Mouse (Mus musculus) neural tube, embryonic 13.5 days (tissue): ENCODE measurements around the gene Prkcb. TPM values are rescaled to one million over a fixed set of nuclear protein-coding genes. Genes with fewer than 3 reads are reported as not detected.

Experiments used
- ATAC-seq: fragments of 200-750 bp; cut with Nextera tagmentation; 2 replicates; pipeline ENCODE4 v1.8.0; 2017; ENCODE audit warnings: low read depth, mild to moderate bottlenecking, moderate TSS enrichment, moderate library complexity
- H3K27ac ChIP-seq: fragments of 300-500 bp; sonication (generic); replicated peaks from 2 replicates; pipeline ENCODE4 v1.5.1; 2015; ENCODE audit warnings: moderate library complexity, mild to moderate bottlenecking, inconsistent platforms
- H3K27me3 ChIP-seq: fragments of 300-500 bp; sonication (generic); 2 replicates; pipeline ENCODE4 v1.6.1; 2015; ENCODE audit warnings: mild to moderate bottlenecking, inconsistent platforms
- H3K36me3 ChIP-seq: fragments of 300-500 bp; sonication (generic); 2 replicates; pipeline ENCODE4 v1.6.1; 2015; ENCODE audit warnings: mild to moderate bottlenecking, inconsistent platforms
- H3K4me1 ChIP-seq: fragments of 300-500 bp; sonication (generic); replicated peaks from 2 replicates; pipeline ENCODE4 v1.6.1; 2015; ENCODE audit warnings: inconsistent platforms
- H3K4me2 ChIP-seq: fragments of 300-500 bp; sonication (generic); 2 replicates; pipeline ENCODE4 v1.6.1; 2015; ENCODE audit warnings: inconsistent platforms, mild to moderate bottlenecking, moderate library complexity
- H3K4me3 ChIP-seq: fragments of 300-500 bp; sonication (generic); 2 replicates; pipeline ENCODE4 v1.5.1; 2015; ENCODE audit warnings: mild to moderate bottlenecking, inconsistent platforms
- H3K9ac ChIP-seq: fragments of 300-500 bp; sonication (generic); 2 replicates; pipeline ENCODE4 v1.6.1; 2015; ENCODE audit warnings: moderate library complexity, mild to moderate bottlenecking, inconsistent platforms
- H3K9me3 ChIP-seq: fragments of 300-500 bp; sonication (generic); 2 replicates; pipeline ENCODE4 v1.6.1; 2016; ENCODE audit warnings: inconsistent platforms
- WGBS: fragments of 180-500 bp; shearing (Covaris S2); methylation state at CpG from one replicate; pipeline ENCODE4 v1.1.7; 2015; 5-methylcytosine and 5-hydroxymethylcytosine counted together
- polyA plus RNA-seq: library from polyadenylated mRNA; unstranded; fragments of >200 nt; fragmentation: Nextera tagmentation; extraction: Ambion mirVana; gene quantifications from 2 replicates; pipeline ENCODE4 v1.2.1, GENCODE M21; 2015

Gene Prkcb
- polyA plus RNA-seq, 1 experiment from 2014 or later = 52.9 TPM

DNA sequence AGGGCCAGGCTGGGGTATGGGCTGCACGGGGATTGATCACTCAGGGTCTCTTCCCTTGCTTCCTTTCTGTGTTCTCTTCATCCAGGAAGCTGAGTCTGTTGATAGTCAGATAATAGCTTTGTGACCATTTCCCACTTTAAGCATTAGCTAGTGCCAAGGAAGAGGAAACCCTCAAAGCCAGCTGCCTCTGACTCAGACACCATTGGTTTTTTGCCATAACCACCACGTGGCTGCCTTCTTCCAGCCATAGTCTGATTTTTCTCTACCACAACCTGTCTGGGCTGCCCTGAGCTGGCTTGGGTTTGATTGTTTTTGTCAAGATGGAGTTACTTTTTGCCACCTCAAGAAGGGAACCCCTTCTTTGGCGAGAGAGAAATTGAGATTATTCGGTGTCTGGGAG lies 41.0 kb downstream of the Prkcb start:
- Histone ChIP-seq H3K36me3 (no peaks in the 10 kb centered on the region), H3K27ac (no peak overlapping the region), H3K27me3 (no peaks in the 10 kb centered on the region), H3K4me2 (no peak overlapping the region), H3K4me1 (no peaks in the 10 kb centered on the region), H3K4me3 (no peak overlapping the region), H3K9ac (no peak overlapping the region), H3K9me3 (no peaks in the 10 kb centered on the region)
- WGBS = 91% methylated on average over 4 of the region's 4 CpGs
- ATAC-seq = no peak

DNA sequence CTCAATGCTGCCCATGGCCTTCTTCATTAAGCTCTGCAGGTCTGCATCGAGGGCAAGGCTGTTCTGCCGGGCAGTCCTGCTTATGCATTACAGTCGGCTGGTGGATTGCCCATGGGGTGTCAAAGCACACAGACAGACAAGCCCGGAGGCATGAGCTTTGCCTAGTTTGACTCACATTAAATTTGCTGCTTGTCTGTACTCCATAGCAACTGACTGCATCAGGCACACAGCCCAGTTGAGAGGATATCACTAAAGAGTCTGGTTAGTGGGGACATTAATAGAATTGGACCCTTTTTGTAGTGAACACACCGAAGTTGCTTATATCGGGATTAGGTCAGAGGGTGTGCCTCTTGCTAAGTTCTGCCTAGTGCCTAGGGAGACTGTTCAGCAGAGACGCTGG lies 45.1 kb downstream of the Prkcb start:
- ATAC-seq = no peak
- no peaks in the 10 kb centered on the region for H3K36me3 ChIP-seq
- WGBS = 81% methylated on average over 7 of the region's 7 CpGs
- H3K4me3 ChIP-seq = no peak overlapping the region
- H3K9ac ChIP-seq = no peak overlapping the region
- H3K27ac ChIP-seq = no peak overlapping the region
- no peaks in the 10 kb centered on the region for H3K27me3 ChIP-seq
- H3K4me1 ChIP-seq = no peaks in the 10 kb centered on the region
- no peak overlapping the region for H3K4me2 ChIP-seq
- no peaks in the 10 kb centered on the region for H3K9me3 ChIP-seq

DNA sequence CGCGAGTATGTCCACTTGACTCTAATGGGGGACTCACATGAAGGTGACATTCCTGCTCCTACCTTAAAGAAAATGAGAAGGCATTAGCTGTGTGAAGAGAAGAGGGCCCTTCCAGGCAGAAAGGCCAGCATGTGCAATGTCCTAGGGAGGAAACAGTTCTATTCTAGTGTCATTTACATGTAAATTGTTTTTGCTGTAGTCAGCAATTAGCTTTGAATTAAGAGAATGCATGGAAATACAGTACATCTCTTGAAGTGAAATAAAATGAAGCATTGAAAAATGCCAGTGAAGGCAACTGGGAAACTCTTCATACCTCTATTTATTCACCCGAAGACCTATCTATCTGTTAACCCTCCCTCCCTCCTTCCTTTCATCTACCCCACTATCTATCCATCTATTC lies 48.8 kb downstream of the Prkcb start:
- Histone ChIP-seq H3K4me3 (no peak overlapping the region), H3K9ac (no peak overlapping the region), H3K36me3 (no peaks in the 10 kb centered on the region), H3K4me1 (no peaks in the 10 kb centered on the region), H3K27me3 (no peaks in the 10 kb centered on the region), H3K9me3 (no peaks in the 10 kb centered on the region), H3K27ac (no peak overlapping the region), H3K4me2 (no peak overlapping the region)
- WGBS = 94% methylated on average over 3 of the region's 3 CpGs
- ATAC-seq = no peak

DNA sequence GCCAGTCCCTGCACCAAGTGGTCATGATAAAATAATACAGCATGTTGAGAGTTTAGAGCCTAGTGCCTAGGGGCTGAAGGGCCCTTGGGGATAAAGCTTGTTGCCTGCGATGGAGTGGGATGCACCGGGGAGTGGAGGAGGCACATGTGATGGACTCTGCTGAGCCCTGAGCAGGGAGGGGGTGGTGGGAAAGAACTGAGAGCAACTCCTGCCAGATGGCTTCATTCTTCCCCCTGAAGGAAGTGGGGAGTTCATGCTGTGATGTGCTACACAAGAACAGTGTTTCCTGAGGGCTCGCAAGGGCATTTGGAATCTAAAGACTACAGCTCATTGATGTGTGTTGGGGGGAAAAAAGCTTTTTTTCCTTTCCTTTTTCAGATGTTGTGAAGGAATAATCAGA lies 49.5 kb downstream of the Prkcb start:
- Histone ChIP-seq H3K9me3 (no peaks in the 10 kb centered on the region), H3K4me3 (no peak overlapping the region), H3K4me2 (no peak overlapping the region), H3K27ac (no peak overlapping the region), H3K9ac (no peak overlapping the region), H3K36me3 (no peaks in the 10 kb centered on the region), H3K27me3 (no peaks in the 10 kb centered on the region), H3K4me1 (no peaks in the 10 kb centered on the region)
- WGBS = 50% methylated on average over 3 of the region's 3 CpGs
- no peak for ATAC-seq

DNA sequence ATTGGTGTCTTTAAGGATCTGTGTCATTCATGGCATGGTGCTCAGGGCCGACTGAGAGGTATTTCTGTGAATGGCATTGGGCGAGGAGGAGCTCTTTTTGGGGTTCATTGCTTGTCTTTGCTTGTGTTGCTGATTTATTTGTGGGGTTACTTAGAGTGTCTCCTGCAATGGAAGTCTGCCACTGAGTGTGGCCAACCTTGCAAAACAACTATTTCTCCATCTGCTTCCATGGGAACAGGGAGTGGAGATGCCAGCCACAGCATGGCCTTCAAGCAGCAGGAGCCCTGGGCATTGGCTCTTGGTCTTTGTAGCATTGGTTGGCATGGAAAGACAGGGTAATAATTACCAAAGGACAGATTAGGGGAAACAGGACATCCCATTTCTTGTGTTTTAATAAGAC lies 50.9 kb downstream of the Prkcb start:
- no peaks in the 10 kb centered on the region for H3K36me3 ChIP-seq
- WGBS = 78% methylated on average over 2 of the region's 2 CpGs
- no peaks in the 10 kb centered on the region for H3K9me3 ChIP-seq
- H3K4me2 ChIP-seq = no peak overlapping the region
- no peak overlapping the region for H3K27ac ChIP-seq
- H3K27me3 ChIP-seq = no peaks in the 10 kb centered on the region
- ATAC-seq = no peak
- no peaks in the 10 kb centered on the region for H3K4me1 ChIP-seq
- no peak overlapping the region for H3K9ac ChIP-seq
- no peak overlapping the region for H3K4me3 ChIP-seq

DNA sequence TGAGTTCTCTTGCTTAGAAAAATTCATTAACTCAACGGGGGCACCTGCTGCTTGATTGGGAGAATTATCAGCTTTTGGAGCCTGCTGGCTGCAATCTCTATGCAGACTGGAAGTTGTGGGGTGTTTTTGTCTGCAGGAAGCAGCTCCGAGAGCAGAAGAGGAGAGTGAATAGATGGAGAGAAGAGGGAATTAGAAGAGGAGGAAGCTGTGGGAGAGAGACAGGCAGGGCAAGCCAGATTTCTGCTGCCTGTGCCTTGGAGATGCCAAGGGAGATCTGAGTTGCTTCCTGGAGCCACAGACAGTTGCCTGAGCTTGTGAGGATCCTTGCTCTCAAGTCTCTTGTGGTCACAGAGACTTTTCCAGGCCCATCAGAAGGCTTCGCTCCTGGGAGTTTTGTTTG lies 53.3 kb downstream of the Prkcb start:
- Histone ChIP-seq H3K36me3 (no peaks in the 10 kb centered on the region), H3K4me1 (peaks cover 7% of the 10 kb centered on the region), H3K9ac (no peak overlapping the region), H3K27me3 (no peaks in the 10 kb centered on the region), H3K4me3 (no peak overlapping the region), H3K4me2 (no peak overlapping the region), H3K9me3 (no peaks in the 10 kb centered on the region), H3K27ac (no peak overlapping the region)
- 72% methylated on average over 3 of the region's 3 CpGs for WGBS
- ATAC-seq = no peak

DNA sequence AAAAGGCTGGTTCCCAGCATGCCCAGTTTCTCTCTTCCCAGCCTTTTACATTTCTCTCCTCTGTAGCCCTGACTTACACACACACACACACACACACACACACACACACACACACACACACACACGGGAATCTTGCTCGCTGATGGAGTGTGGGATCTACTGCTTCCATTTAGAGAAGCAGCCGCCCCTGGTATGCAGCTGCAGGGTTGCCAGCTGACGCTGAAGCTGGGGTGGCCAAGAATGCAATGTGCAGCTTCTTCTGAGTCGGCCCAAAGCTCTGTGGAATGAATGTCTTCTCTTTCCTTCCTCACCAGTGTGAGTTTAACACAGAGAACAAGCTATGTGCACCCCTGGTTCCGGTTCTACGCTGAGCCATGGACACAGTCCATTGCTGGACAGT lies 56.1 kb downstream of the Prkcb start:
- H3K4me1 ChIP-seq = peaks cover 17% of the 10 kb centered on the region
- no peak overlapping the region for H3K27ac ChIP-seq
- WGBS = 75% methylated on average over 7 of the region's 7 CpGs
- no peaks in the 10 kb centered on the region for H3K36me3 ChIP-seq
- no peak overlapping the region for H3K4me2 ChIP-seq
- no peaks in the 10 kb centered on the region for H3K27me3 ChIP-seq
- no peak overlapping the region for H3K4me3 ChIP-seq
- no peak overlapping the region for H3K9ac ChIP-seq
- no peaks in the 10 kb centered on the region for H3K9me3 ChIP-seq
- ATAC-seq = no peak

DNA sequence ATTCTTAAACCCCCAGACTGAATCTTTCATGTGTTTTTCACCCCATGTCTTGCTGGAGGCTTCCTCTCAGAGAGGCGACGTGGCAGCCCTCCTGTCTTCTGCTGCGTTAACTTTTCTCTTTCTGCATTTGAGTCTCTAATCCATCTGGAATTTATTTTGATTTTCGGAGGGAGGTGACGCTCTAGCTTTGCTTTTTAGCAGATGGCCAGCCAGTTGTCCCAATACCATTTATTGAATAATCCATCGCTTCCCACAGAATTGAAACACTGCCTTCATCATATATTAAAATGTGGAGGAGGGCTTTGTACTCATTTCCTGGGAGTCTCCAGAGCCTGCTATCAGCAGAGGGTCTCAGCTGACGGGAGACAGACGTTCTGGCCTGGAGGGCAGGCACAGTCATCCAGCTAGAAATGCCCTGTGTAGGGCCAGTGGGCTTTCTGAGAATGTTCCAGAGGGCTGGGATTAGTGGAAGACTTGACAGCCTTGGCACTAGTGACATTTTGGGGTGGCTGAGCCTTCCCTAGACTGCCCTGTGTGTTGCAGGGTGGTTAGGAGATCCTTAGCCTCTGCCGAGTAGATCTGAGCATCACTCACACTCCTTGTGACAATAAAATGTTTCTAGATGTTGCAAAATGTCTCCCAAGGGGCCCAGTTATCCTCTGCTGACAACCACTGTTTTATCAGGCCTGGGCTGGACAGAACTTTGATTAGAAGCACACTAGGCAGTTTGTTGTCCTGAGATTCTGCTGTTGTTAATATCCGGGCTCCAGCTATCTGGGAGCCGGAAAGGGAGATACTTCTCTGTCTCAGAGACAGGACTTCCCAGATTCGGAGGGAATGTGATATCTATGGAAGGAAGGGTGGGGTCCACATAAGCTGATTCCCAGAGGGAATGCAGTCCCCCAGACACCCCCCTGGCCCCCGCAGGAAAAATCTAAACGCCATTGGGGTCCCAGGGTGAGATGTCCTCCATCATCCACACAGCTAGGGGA lies 58.0 kb downstream of the Prkcb start:
- Histone ChIP-seq H3K27ac (0 out of 2 replicates have a peak overlapping the region, but pooled peaks have one; percentile 4), H3K4me3 (no peak overlapping the region), H3K9me3 (no peaks in the 10 kb centered on the region), H3K27me3 (no peaks in the 10 kb centered on the region), H3K4me2 (no peak overlapping the region), H3K4me1 (peaks cover 17% of the 10 kb centered on the region), H3K36me3 (no peaks in the 10 kb centered on the region), H3K9ac (no peak overlapping the region)
- 58% methylated on average over 14 of the region's 14 CpGs for WGBS
- no peak for ATAC-seq

DNA sequence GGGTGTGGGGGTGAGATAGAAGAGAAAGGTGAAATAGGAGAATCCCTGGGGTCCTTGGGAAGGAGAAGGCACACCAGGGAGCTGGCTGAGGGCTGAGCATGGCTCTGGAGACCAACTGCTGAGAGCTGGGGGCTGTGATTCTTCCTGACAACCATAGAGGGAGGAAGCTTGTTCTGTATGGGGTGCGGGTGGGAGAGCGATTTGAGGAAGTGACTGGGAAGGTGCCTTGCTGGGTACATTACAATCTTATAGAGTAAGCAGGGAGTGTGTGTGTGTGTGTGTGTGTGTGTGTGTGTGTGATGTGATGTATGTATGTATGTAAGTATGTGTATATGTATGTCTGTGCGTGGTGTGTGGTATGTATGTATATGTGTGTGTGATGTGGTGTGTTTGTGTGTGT lies 58.9 kb downstream of the Prkcb start:
- Histone ChIP-seq H3K4me1 (peaks cover 20% of the 10 kb centered on the region), H3K9ac (no peak overlapping the region; the same call in 1 of the 2 replicates), H3K9me3 (no peaks in the 10 kb centered on the region), H3K27ac (no peak overlapping the region), H3K27me3 (no peaks in the 10 kb centered on the region), H3K4me3 (no peak overlapping the region), H3K4me2 (no peak overlapping the region), H3K36me3 (no peaks in the 10 kb centered on the region)
- ATAC-seq = no peak; the same call in 1 of the 2 replicates
- WGBS = 86% methylated on average over 3 of the region's 3 CpGs

DNA sequence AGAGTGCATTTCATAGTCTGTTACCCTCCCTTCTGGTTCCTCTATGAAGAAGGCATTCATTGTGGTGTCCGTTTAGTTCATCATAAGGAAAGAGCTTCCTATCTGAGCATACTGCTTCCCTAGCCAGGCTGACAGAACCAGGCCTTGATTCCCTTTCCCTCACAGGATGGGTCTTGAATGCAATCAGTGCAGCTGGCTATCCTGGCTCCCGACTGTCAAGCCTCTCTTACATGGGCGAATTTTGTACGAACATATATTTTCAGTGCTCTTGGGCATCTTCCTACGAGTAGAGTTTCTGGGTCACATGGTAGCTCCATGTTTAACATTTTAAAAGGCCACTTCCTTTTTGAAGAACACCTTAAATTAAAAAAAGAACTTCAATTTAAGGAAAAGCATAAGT lies 61.4 kb downstream of the Prkcb start:
- H3K27ac ChIP-seq = no peak overlapping the region
- 89% methylated on average over 5 of the region's 5 CpGs for WGBS
- H3K4me1 ChIP-seq = peaks cover 34% of the 10 kb centered on the region
- no peak for ATAC-seq
- H3K4me3 ChIP-seq = no peak overlapping the region
- H3K27me3 ChIP-seq = no peaks in the 10 kb centered on the region
- H3K9me3 ChIP-seq = no peaks in the 10 kb centered on the region
- no peak overlapping the region for H3K4me2 ChIP-seq
- no peak overlapping the region for H3K9ac ChIP-seq
- H3K36me3 ChIP-seq = no peaks in the 10 kb centered on the region

DNA sequence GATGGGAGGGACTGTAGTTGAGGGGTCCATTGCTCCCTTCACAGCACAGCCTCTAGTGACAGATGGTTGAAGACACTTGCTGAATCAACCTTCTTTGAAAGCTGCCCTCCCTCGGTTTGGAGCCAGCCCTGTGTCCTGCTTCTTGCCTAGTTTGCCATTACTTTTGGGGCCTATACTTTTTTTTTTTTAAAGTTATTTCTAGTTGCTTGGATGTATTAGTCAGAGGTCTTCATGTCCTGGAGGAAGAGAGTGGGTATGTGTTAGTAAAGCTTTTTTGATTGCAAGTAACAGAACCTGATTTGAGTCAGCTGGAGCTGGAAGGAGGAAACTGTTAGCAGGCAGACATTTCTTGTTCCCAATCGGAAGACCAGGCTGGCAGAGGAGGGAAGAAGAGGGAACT lies 62.2 kb downstream of the Prkcb start:
- ATAC-seq = no peak
- H3K4me2 ChIP-seq = no peak overlapping the region
- H3K4me1 ChIP-seq = peaks cover 34% of the 10 kb centered on the region
- no peaks in the 10 kb centered on the region for H3K27me3 ChIP-seq
- H3K9ac ChIP-seq = no peak overlapping the region
- no peak overlapping the region for H3K4me3 ChIP-seq
- 83% methylated on average over 2 of the region's 2 CpGs for WGBS
- no peak overlapping the region for H3K27ac ChIP-seq
- no peaks in the 10 kb centered on the region for H3K36me3 ChIP-seq
- no peaks in the 10 kb centered on the region for H3K9me3 ChIP-seq

DNA sequence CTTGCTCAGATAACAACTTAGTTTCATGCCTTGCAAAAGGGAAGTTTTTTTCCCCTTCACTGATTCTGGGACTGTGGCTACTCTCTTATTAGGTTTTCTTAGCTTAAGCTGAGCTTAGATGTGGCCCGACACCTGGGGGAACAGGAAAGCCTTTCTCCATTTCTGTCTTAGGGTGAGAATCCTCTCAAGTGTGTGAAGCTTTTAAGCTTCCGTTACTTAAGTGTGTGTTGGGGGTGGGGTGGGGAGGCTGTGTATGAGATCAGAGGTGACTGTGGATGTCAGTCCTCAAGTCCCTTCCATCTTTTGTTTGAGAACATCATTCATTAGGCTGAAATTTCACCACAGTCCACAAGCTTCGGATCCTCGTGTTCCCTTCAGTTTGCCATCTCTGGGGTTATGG lies 63.3 kb downstream of the Prkcb start:
- Histone ChIP-seq H3K9me3 (no peaks in the 10 kb centered on the region), H3K27me3 (no peaks in the 10 kb centered on the region), H3K4me2 (no peak overlapping the region), H3K4me1 (peaks cover 27% of the 10 kb centered on the region), H3K27ac (peak overlapping the region; percentile 72; the same call in 1 of the 2 replicates), H3K36me3 (no peaks in the 10 kb centered on the region), H3K9ac (no peak overlapping the region), H3K4me3 (no peak overlapping the region)
- ATAC-seq = no peak
- WGBS = 88% methylated on average over 4 of the region's 4 CpGs
